Mouse (Mus musculus) embryonic facial prominence, embryonic 14.5 days (tissue): ENCODE results near the gene Neu1. TPM values are rescaled to one million over a fixed set of nuclear protein-coding genes. Genes with fewer than 3 reads are reported as not detected.
"Not testable (repeated sequence)": the region's sequence is repeated elsewhere in the genome, so short reads cannot be mapped to it uniquely, and the experiment has no call there.

ENCODE experiments used
- ATAC-seq: fragments of 200-750 bp; cut with Nextera tagmentation; 2 replicates; pipeline ENCODE4 v1.8.0; 2017; ENCODE audit warnings: low read depth, moderate number of reproducible peaks, moderate TSS enrichment
- DNase-seq: peaks from one replicate; pipeline ENCODE4 v3.0.0-alpha.2; 2015; ENCODE audit warnings: low spot score
- H3K27ac ChIP-seq: fragments of 300-500 bp; sonication (generic); replicated peaks from 2 replicates; pipeline ENCODE4 v1.5.1; 2014; ENCODE audit warnings: low read depth, mild to moderate bottlenecking, low read length, moderate library complexity
- H3K27me3 ChIP-seq: fragments of 300-500 bp; sonication (generic); replicated peaks from 2 replicates; pipeline ENCODE4 v1.6.1; 2014; ENCODE audit warnings: low read length; ENCODE audit not compliant: control insufficient read depth, insufficient read depth
- H3K36me3 ChIP-seq: fragments of 300-500 bp; sonication (generic); 2 replicates; pipeline ENCODE4 v1.6.1; 2014; ENCODE audit warnings: low read length, mixed read lengths; ENCODE audit not compliant: control insufficient read depth, insufficient read depth
- H3K4me1 ChIP-seq: fragments of 300-500 bp; sonication (generic); 2 replicates; pipeline ENCODE4 v1.6.1; 2014; ENCODE audit warnings: antibody characterized with exemption, low read length; ENCODE audit not compliant: control insufficient read depth, insufficient read depth
- H3K4me2 ChIP-seq: fragments of 300-500 bp; sonication (generic); 2 replicates; pipeline ENCODE4 v1.6.1; 2014; ENCODE audit warnings: low read depth, mild to moderate bottlenecking, low read length, moderate library complexity, mixed read lengths
- H3K4me3 ChIP-seq: fragments of 300-500 bp; sonication (generic); 2 replicates; pipeline ENCODE4 v1.5.1; 2014; ENCODE audit warnings: low read depth, mild to moderate bottlenecking, low read length
- H3K9ac ChIP-seq: fragments of 300-500 bp; sonication (generic); 2 replicates; pipeline ENCODE4 v1.6.1; 2014; ENCODE audit warnings: low read depth, mild to moderate bottlenecking, low read length, moderate library complexity, mixed read lengths
- H3K9me3 ChIP-seq: fragments of 300-500 bp; sonication (generic); 2 replicates; pipeline ENCODE4 v1.6.1; 2016; ENCODE audit warnings: low read length; ENCODE audit not compliant: control insufficient read depth
- WGBS: fragments of 180-500 bp; shearing (Covaris S2); extraction: QIAGEN DNeasy Blood & Tissue Kit; methylation state at CpG from one replicate; pipeline ENCODE4 v1.1.7; 2014; 5-methylcytosine and 5-hydroxymethylcytosine counted together
- polyA plus RNA-seq: library from polyadenylated mRNA; unstranded; fragments of >200 nt; fragmentation: Nextera tagmentation; extraction: Ambion mirVana; gene quantifications from 2 replicates; pipeline ENCODE4 v1.2.1, GENCODE M21; 2014

The Neu1 gene
- polyA plus RNA-seq, 1 experiment from 2014 or later, result 15.0 TPM

DNA sequence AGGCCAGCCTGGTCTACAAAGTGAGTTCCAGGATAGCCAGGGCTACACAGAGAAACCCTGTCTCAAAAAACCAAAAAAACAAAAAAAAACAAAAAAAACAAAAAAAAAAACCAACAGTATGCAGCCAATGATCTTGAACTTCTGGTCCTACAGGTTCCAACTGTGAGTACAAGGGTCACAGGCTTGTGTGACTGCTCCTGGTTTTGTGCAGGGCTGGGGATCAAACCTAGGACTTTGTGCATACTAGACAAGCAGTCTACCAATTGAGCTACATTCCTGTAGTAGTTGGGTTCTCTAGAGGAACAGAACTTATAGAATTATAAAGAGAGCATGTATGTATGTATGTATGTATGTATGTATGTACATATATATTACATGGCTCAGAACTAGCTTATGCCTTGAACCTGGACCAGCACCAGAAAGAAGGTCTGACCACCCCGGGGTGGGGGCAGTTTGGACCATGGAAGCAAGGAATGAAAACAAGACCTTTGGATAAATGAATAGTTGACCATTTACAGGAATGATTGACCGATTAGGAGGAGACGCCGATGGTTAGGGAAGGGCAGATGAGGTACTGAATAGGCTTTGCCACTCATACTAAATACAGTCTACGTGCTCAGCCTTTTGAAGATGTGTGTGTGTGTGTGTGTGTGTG, 15.6 kb downstream of the Neu1 start:
- 88% methylated on average over 5 of the region's 5 CpGs for WGBS
- Histone ChIP-seq H3K4me2 (no peak overlapping the region), H3K36me3 (peaks cover 21% of the 10 kb centered on the region), H3K4me3 (no peak overlapping the region), H3K4me1 (peaks cover 7% of the 10 kb centered on the region; the same call in 1 of the 2 replicates), H3K27me3 (no peaks in the 10 kb centered on the region), H3K9ac (no peak overlapping the region), H3K27ac (no peak overlapping the region), H3K9me3 (no peaks in the 10 kb centered on the region)
- ATAC-seq (no peak), DNase-seq (no peak)

DNA sequence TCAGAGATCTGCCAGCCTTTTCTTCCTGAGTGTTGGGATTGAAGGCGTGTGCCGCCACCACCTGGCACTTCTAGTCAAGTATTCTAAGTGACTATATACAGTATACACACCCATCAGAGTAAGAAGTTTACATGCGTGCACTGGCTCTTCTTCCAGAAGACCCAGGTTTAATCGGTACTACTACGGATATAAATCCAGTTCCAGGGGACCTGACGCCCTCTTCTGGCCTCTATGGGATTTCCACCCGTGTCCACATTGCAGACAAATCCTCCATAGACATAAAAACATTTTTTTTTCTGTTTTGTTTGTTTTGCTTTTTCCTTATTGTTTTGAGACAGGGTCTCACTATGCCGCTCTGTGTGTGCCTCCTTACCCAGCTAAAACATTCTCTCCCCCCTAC, 16.6 kb downstream of the Neu1 start:
- Histone ChIP-seq H3K4me3 (no peak overlapping the region), H3K36me3 (peaks cover 21% of the 10 kb centered on the region), H3K27me3 (no peaks in the 10 kb centered on the region), H3K9ac (no peak overlapping the region), H3K9me3 (no peaks in the 10 kb centered on the region), H3K27ac (no peak overlapping the region), H3K4me1 (peaks cover 4% of the 10 kb centered on the region; the same call in 1 of the 2 replicates), H3K4me2 (no peak overlapping the region)
- no peak for ATAC-seq
- 27% methylated on average over 8 of the region's 8 CpGs for WGBS
- no peak for DNase-seq

DNA sequence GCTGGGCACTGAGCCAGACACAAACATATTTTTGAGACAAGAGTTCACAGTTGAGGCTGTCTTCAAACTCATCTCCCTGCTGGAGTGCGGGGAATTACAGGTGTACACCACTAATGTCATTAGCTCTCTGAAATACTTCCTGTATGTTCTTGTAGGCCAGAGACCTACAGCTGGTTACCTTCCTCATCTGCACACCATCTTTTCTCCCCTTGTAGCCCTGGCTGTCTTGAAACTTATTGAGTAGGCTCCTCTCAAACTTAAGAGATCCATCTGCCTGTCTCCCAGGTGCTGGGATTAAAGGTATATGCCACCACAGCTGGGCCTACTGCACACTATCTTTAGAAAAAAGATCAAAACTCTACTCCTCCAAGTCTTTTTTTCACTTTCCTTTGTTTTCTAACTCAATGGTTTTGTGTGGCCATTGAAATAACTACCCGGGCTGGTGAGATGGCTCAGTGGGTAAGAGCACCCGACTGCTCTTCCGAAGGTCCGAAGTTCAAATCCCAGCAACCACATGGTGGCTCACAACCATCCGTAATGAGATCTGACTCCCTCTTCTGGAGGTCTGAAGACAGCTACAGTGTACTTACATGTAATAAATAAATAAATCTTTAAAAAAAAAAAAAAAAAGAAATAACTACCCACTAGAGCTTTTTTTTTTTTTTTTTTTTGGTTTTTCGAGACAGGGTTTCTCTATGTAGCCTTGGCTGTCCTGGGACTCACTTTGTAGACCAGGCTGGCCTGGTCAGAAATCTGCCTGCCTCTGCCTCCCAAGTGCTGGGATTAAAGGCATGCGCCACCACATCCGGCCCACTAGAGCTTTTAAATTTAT, 17.9 kb downstream of the Neu1 start:
- not testable (repeated sequence) for ATAC-seq, H3K9me3 ChIP-seq, H3K9ac ChIP-seq, DNase-seq, H3K27me3 ChIP-seq, H3K4me3 ChIP-seq, H3K27ac ChIP-seq, H3K4me1 ChIP-seq, H3K4me2 ChIP-seq
- peaks cover 21% of the 10 kb centered on the region for H3K36me3 ChIP-seq
- WGBS, result 65% methylated on average over 9 of the region's 9 CpGs

DNA sequence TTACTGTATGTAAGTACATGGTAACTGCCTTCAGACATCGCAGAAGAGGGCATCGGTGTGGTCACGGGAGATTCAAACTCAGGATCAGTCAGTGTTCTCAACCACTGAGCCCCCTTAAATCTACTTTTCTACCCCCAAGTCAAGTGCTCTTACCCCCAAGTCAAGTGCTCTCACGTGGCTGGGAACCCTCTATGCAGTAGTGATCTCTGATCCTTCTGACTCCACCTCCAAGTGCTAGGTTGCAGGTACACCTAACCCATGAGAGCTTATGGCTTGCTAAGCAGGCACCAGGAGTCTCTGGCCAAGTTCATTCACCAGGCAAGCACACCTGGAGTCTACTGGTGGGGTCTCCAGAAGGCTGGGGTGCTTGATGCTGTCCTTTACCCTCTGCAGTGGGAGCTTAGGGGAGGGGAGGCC, 18.5 kb downstream of the Neu1 start:
- Histone ChIP-seq H3K4me1 (peaks cover 4% of the 10 kb centered on the region; the same call in 1 of the 2 replicates), H3K27ac (no peak overlapping the region), H3K4me3 (no peak overlapping the region), H3K9me3 (no peaks in the 10 kb centered on the region), H3K27me3 (no peaks in the 10 kb centered on the region), H3K4me2 (peak overlapping the region; percentile 91), H3K9ac (no peak overlapping the region), H3K36me3 (peaks cover 21% of the 10 kb centered on the region)
- WGBS, result 40% methylated on average over 4 of the region's 4 CpGs
- ATAC-seq (no peak), DNase-seq (no peak)

DNA sequence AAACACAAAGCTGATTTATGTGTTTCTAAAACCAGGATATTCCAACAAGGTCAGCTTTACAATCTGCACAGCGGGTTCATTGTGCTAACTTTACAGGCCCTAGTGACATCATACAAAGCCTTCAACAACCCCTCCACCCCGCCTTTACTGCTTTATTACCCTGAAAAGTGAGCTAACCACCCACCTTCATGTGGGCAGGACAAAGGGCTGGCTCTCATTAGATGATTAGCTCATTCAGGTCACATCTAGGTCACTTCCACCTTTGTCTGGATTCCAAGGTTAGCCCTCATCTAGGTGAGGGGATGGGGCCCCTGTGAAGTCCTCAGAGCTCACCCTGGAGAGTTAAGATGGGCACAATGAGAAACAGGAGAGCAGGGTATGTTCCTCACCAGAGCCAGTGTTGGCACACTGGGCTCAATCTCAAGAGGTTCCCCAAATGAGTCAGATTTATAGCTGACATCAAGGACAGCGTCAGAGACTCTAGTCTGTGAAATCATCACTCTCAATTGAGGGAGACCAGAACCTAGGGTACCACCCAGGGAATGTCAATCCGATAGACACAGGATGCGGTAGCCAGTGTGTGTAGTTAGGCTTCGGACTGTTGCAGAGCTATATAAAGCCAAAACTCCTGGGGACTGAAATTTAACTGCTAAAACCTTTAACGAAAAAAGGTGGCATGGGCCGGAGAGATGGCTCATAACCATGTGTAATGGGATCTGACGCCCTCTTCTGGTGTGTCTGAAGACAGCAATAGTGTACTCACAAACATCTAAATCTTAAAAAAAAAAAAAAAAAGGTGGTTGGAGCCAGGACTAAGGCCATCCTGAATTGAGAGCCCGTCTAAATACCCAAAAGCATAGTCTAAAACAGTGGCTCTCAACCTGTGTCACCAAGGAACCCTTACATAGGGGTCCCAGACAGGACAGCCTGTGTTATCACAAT, 19.7 kb downstream of the Neu1 start:
- peak overlapping the region; percentile 89 for H3K27ac ChIP-seq
- peak overlapping the region; percentile 62 for H3K4me3 ChIP-seq
- H3K36me3 ChIP-seq, result peaks cover 21% of the 10 kb centered on the region
- no peak for DNase-seq
- WGBS, result 24% methylated on average over 10 of the region's 10 CpGs
- H3K9me3 ChIP-seq, result no peaks in the 10 kb centered on the region
- peaks cover 4% of the 10 kb centered on the region; the same call in 1 of the 2 replicates for H3K4me1 ChIP-seq
- H3K9ac ChIP-seq, result peak overlapping the region; percentile 95
- no peak for ATAC-seq
- peak overlapping the region; percentile 91 for H3K4me2 ChIP-seq
- H3K27me3 ChIP-seq, result no peaks in the 10 kb centered on the region

DNA sequence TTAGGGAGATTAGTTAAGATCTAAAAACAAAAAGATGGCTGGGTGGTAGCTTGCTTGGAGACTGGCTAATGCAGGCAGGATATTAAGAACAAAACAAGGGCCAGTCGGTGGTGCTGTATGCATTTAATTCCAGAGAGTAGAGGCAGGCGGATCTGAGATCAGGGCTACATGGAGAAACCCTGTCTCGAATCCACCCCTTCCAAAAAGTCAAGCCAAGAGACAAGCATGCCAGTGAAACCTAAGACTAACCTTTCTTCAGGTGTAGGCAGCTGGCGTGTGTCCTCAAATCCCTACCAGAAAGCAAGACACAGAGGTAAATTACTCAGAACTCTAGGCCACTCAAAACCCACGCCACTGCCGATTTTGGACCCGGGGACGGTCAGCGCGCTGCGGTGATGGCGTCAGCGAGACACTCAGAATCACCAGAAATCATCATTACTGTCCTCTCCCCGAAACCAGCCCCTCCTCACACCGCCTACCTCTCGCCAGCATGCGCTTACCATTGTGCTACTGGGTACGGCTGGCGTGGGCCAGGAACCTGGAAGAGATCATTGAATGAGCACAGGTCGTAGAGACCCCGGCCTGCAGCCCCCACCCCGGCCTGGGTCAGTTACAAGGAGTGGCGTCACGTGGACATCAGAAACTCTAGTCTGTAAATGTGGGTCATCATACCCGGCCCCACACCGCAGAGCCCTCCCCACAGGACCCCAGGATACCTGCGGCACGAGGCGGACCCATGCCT, 20.8 kb downstream of the Neu1 start:
- H3K4me2 ChIP-seq, result peak overlapping the region; percentile 91
- peaks cover 21% of the 10 kb centered on the region for H3K36me3 ChIP-seq
- H3K27ac ChIP-seq, result peak overlapping the region; percentile 89
- peak overlapping the region; percentile 62 for H3K4me3 ChIP-seq
- no peaks in the 10 kb centered on the region for H3K9me3 ChIP-seq
- peak; percentile 45 for ATAC-seq
- WGBS, result 1% methylated on average over 29 of the region's 29 CpGs
- peaks cover 4% of the 10 kb centered on the region; the same call in 1 of the 2 replicates for H3K4me1 ChIP-seq
- H3K27me3 ChIP-seq, result peaks cover under 1% of the 10 kb centered on the region; the same call in 1 of the 2 replicates
- peak overlapping the region; percentile 95 for H3K9ac ChIP-seq
- no peak for DNase-seq

DNA sequence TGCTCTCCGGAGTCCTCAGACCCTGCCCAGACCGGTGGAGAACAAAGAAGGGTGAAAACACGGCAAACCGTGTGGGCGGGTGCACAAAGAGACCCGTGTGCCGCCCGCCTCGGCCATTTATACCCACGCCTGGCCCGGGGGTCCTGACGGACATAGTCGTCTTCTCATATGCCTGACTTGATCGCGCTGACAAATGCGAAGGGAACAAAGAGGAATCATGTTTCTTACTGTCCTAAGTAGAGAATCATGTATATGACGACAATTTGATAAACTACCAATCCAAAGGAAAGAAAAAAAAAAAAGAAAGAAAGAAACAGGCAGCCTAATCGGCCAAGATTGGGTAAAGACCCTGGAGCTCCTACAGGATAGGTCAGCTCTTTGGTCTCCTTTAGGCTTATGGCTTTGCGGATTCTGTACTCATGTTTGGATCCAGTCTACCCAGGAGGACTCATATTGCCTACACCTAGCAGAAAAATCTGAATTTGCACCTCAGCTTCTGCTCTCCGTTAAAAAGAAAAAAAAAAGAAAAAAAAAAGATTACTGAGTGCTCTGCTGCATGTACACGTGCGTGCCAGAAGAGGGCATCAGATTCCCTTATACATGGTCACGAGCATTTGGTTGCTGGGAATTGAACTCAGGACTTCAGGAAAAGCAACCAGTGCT, 21.5 kb downstream of the Neu1 start:
- Histone ChIP-seq H3K36me3 (peaks cover 21% of the 10 kb centered on the region), H3K4me2 (peak overlapping the region; percentile 91), H3K27ac (peak overlapping the region; percentile 89), H3K9me3 (no peaks in the 10 kb centered on the region), H3K9ac (peak overlapping the region; percentile 95), H3K27me3 (peaks cover 3% of the 10 kb centered on the region; the same call in 1 of the 2 replicates), H3K4me3 (peak overlapping the region; percentile 62), H3K4me1 (peaks cover 4% of the 10 kb centered on the region; the same call in 1 of the 2 replicates)
- peak; percentile 87 for DNase-seq
- peak; percentile 87 for ATAC-seq
- WGBS, result under 1% methylated on average over 23 of the region's 23 CpGs
